Mouse (Mus musculus) heart, embryonic 14.5 days (tissue): Measurements from ENCODE around the gene Tmem50b. TPM values are rescaled to one million over a fixed set of nuclear protein-coding genes. Genes with fewer than 3 reads are reported as not detected.
A peak's percentile ranks its signal among the peaks of the same experiment; 100 is the strongest.

Experiments
- ATAC-seq: fragments of 200-750 bp; cut with Nextera tagmentation; 2 replicates; pipeline ENCODE4 v1.8.0; 2017; ENCODE audit warnings: low read depth, moderate TSS enrichment; ENCODE audit not compliant: insufficient number of reproducible peaks, insufficient read depth, low FRiP score
- H3K27ac ChIP-seq, 2 experiments: fragments of 200-500 bp in 1 of 2; fragments of 300-500 bp in 1 of 2; sonication (generic) in 1 of 2; replicated peaks in 1 of 2; 2 replicates each; pipeline ENCODE4 v1.5.1; 2012 to 2014; ENCODE audit warnings: low read depth in 2 of 2, low read length in 2 of 2, control low read depth in 1 of 2, mild to moderate bottlenecking in 1 of 2, mixed read lengths in 1 of 2; ENCODE audit not compliant: control insufficient read depth in 1 of 2, insufficient read depth in 1 of 2
- H3K27me3 ChIP-seq: fragments of 300-500 bp; sonication (generic); 2 replicates; pipeline ENCODE4 v1.6.1; 2014; ENCODE audit warnings: mild to moderate bottlenecking, low read length, control low read depth; ENCODE audit not compliant: control insufficient read depth, insufficient read depth
- H3K36me3 ChIP-seq: fragments of 300-500 bp; sonication (generic); 2 replicates; pipeline ENCODE4 v1.6.1; 2014; ENCODE audit warnings: mild to moderate bottlenecking, control low read depth, low read length, mixed read lengths; ENCODE audit not compliant: control insufficient read depth, insufficient read depth
- H3K4me1 ChIP-seq, 2 experiments: fragments of 200-500 bp in 1 of 2; fragments of 300-500 bp in 1 of 2; sonication (generic) in 1 of 2; 2 replicates each; pipeline ENCODE4 v1.6.1; 2012 to 2014; ENCODE audit warnings: low read length in 2 of 2, control low read depth in 1 of 2, mixed read lengths in 1 of 2; ENCODE audit not compliant: control insufficient read depth in 2 of 2, insufficient read depth in 2 of 2
- H3K4me2 ChIP-seq: fragments of 300-500 bp; sonication (generic); 2 replicates; pipeline ENCODE4 v1.6.1; 2014; ENCODE audit warnings: mild to moderate bottlenecking, low read length
- H3K4me3 ChIP-seq, 2 experiments: fragments of 200-500 bp in 1 of 2; fragments of 300-500 bp in 1 of 2; sonication (generic) in 1 of 2; 2 replicates each; pipeline ENCODE4 v1.5.1; 2012 to 2014; ENCODE audit warnings: low read length in 2 of 2, mild to moderate bottlenecking in 2 of 2, control low read depth in 1 of 2, low read depth in 1 of 2, moderate library complexity in 1 of 2; ENCODE audit not compliant: control insufficient read depth in 1 of 2, insufficient read depth in 1 of 2
- H3K9ac ChIP-seq: fragments of 300-500 bp; sonication (generic); 2 replicates; pipeline ENCODE4 v1.6.1; 2014; ENCODE audit warnings: mild to moderate bottlenecking, low read length
- H3K9me3 ChIP-seq: fragments of 300-500 bp; sonication (generic); 2 replicates; pipeline ENCODE4 v1.6.1; 2016; ENCODE audit warnings: low read length, control low read depth; ENCODE audit not compliant: control insufficient read depth
- WGBS: fragments of 180-500 bp; shearing (Covaris S2); extraction: QIAGEN DNeasy Blood & Tissue Kit; methylation state at CpG from one replicate; pipeline ENCODE4 v1.1.7; 2014; 5-methylcytosine and 5-hydroxymethylcytosine counted together
- polyA plus RNA-seq: library from polyadenylated mRNA; unstranded; fragments of >200 nt; fragmentation: Nextera tagmentation; extraction: Ambion mirVana; gene quantifications from 2 replicates; pipeline ENCODE4 v1.2.1, GENCODE M21; 2014

Gene Tmem50b
- polyA plus RNA-seq, 1 experiment from 2014 or later: 60.5 TPM

- 0 out of 2 replicates have a peak, but pooled peaks cover 4% of the 10 kb centered on the region for H3K36me3 ChIP-seq
- peak within 1 kb of the TSS; percentile 90 for H3K4me2 ChIP-seq
- WGBS: under 1% methylated on average over 51 of the region's 74 CpGs
- peak within 1 kb of the TSS; percentile 87 to 100 for H3K4me3 ChIP-seq
- H3K27me3 ChIP-seq: no peaks in the 10 kb centered on the region
- ATAC-seq: peak; percentile 85
- no peaks in the 10 kb centered on the region for H3K9me3 ChIP-seq
- peak within 1 kb of the TSS; percentile 99 for H3K9ac ChIP-seq
- peaks cover 30 to 50% of the 10 kb centered on the region in 2 experiments for H3K4me1 ChIP-seq
- H3K27ac ChIP-seq: peak within 1 kb of the TSS; percentile 85 to 95
Measured at GRCm38 (mm10) chr16:91546836-91547741, 50.5 kb downstream of the Tmem50b start, which contains the start of gene Ifngr2. TSS of gene Ifngr2 (plus strand) at chr16:91547072.

- 13% methylated on average over 14 of the region's 14 CpGs for WGBS
- Histone ChIP-seq H3K27me3 (no peaks in the 10 kb centered on the region), H3K36me3 (0 out of 2 replicates have a peak, but pooled peaks cover 4% of the 10 kb centered on the region), H3K4me3 (peak overlapping the region; percentile 87 to 100), H3K4me1 (peaks cover 29 to 50% of the 10 kb centered on the region in 2 experiments), H3K9ac (peak overlapping the region; percentile 99), H3K27ac (peak overlapping the region; percentile 69 to 95), H3K4me2 (peak overlapping the region; percentile 90), H3K9me3 (no peaks in the 10 kb centered on the region)
- ATAC-seq: peak; percentile 11; the same call in 1 of the 2 replicates
Measured at GRCm38 (mm10) chr16:91546391-91546835, 51.2 kb downstream of the Tmem50b start.

GRCm38 (mm10) chr16:91545597-91546281, 51.9 kb downstream of the Tmem50b start:
- no peaks in the 10 kb centered on the region for H3K27me3 ChIP-seq
- H3K27ac ChIP-seq: peak overlapping the region; percentile 69 to 95
- peak overlapping the region; percentile 90 for H3K4me2 ChIP-seq
- WGBS: 41% methylated on average over 10 of the region's 10 CpGs
- peak overlapping the region; percentile 99 for H3K9ac ChIP-seq
- no peaks in the 10 kb centered on the region for H3K9me3 ChIP-seq
- H3K36me3 ChIP-seq: 0 out of 2 replicates have a peak, but pooled peaks cover 4% of the 10 kb centered on the region
- peaks cover 25 to 45% of the 10 kb centered on the region in 2 experiments for H3K4me1 ChIP-seq
- no peak for ATAC-seq
- H3K4me3 ChIP-seq: no peak overlapping the region

- H3K4me2 ChIP-seq: no peak overlapping the region
- H3K9me3 ChIP-seq: no peaks in the 10 kb centered on the region
- no peaks in the 10 kb centered on the region for H3K36me3 ChIP-seq
- 97% methylated on average over 1 of the region's 1 CpGs for WGBS
- no peak for ATAC-seq
- no peaks in the 10 kb centered on the region for H3K27me3 ChIP-seq
- H3K9ac ChIP-seq: no peak overlapping the region
- H3K27ac ChIP-seq: no peak overlapping the region
- H3K4me3 ChIP-seq: no peak overlapping the region
- H3K4me1 ChIP-seq: peaks cover 25 to 30% of the 10 kb centered on the region in 2 experiments
Measured at GRCm38 (mm10) chr16:91543619-91544018, 54.0 kb downstream of the Tmem50b start.

GRCm38 (mm10) chr16:91541573-91542081, 56.0 kb downstream of the Tmem50b start:
- Histone ChIP-seq H3K9ac (peak overlapping the region; percentile 28; the same call in 1 of the 2 replicates), H3K9me3 (no peaks in the 10 kb centered on the region), H3K36me3 (no peaks in the 10 kb centered on the region), H3K27ac (peak overlapping the region; percentile 5 to 30; a peak in 2 of 4 replicates), H3K4me3 (no peak overlapping the region), H3K4me1 (peaks cover 34 to 42% of the 10 kb centered on the region in 2 experiments), H3K4me2 (peak overlapping the region; percentile 39), H3K27me3 (no peaks in the 10 kb centered on the region)
- 37% methylated on average over 10 of the region's 10 CpGs for WGBS
- ATAC-seq: no peak

- H3K4me1 ChIP-seq: peaks cover 32 to 35% of the 10 kb centered on the region in 2 experiments
- H3K9me3 ChIP-seq: no peaks in the 10 kb centered on the region
- ATAC-seq: no peak
- H3K4me2 ChIP-seq: no peak overlapping the region
- H3K27me3 ChIP-seq: no peaks in the 10 kb centered on the region
- WGBS: 57% methylated on average over 9 of the region's 9 CpGs
- H3K9ac ChIP-seq: 0 out of 2 replicates have a peak overlapping the region, but pooled peaks have one; percentile 14
- H3K36me3 ChIP-seq: no peaks in the 10 kb centered on the region
- no peak overlapping the region for H3K4me3 ChIP-seq
- peak overlapping the region; percentile 70 to 77 for H3K27ac ChIP-seq
Measured at GRCm38 (mm10) chr16:91538513-91538912, 59.1 kb downstream of the Tmem50b start.

- peaks cover 36 to 40% of the 10 kb centered on the region in 2 experiments for H3K4me1 ChIP-seq
Measured at GRCm38 (mm10) chr16:91538051-91538450, 59.5 kb downstream of the Tmem50b start.

More at GRCm38 (mm10) chr16:91538051-91538450, 59.5 kb downstream of the Tmem50b start:
- Histone ChIP-seq H3K4me3 (no peak overlapping the region), H3K9me3 (no peaks in the 10 kb centered on the region), H3K9ac (0 out of 2 replicates have a peak overlapping the region, but pooled peaks have one; percentile 14), H3K27ac (peak overlapping the region; percentile 70 to 77), H3K27me3 (no peaks in the 10 kb centered on the region), H3K36me3 (no peaks in the 10 kb centered on the region), H3K4me2 (no peak overlapping the region)
- no peak for ATAC-seq
- 22% methylated on average over 6 of the region's 6 CpGs for WGBS
